Mouse (Mus musculus): ENCODE measurements around the gene Tada2b.

DNA sequence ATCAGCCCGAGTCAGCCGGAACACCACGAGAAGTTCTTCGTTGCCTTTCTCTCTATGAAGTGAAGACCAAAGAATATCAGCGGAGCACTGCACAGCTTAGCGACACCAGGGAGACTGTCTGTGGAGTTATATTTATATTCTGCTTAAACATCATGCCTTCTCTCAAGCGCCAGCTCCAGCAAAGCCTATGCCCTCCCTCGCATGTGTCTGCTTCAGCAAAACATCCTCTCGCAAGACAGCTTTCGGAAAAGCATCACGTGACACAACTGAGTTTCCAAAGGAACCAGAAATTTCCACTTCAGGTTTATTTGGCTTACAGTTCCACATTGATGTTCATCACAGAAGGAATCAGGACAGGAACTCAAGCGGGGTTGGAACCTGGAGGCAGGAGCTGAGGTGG is 36.2 kb downstream of the Tada2b start:
- no peak for TF ChIP-seq CTCF (IDR thresholded peaks at IDR 0.05 in 2 of 3, conservative IDR thresholded peaks at IDR 0.05 in 1 of 3; ENCODE audit: control insufficient read depth in 1 of 3, insufficient read depth in 1 of 3, low read depth in 2 of 3, low read length in 3 of 3, poor library complexity in 1 of 3, severe bottlenecking in 1 of 3)
- no peak for TF ChIP-seq UBTF (IDR thresholded peaks at IDR 0.05; ENCODE audit: borderline replicate concordance, insufficient read depth, low read depth, low read length)
- no peak for TF ChIP-seq USF1 (IDR thresholded peaks at IDR 0.05; ENCODE audit: low read depth, low read length)
- no peak for TF ChIP-seq GATA1 (IDR thresholded peaks at IDR 0.05; ENCODE audit: low read depth, low read length)

Measured in MEL (cell line).